Mouse (Mus musculus) G1E (cell line): ENCODE results near the gene Ugt1a5.
"Not testable (repeated sequence)": the region's sequence is repeated elsewhere in the genome, so short reads cannot be mapped to it uniquely, and the experiment has no call there.

Source experiments
- CTCF ChIP-seq: IDR thresholded peaks from 2 replicates; pipeline ENCODE4 v1.5.1; 2012; ENCODE audit warnings: low read depth, low read length, inconsistent platforms, mixed read lengths
- GATA1 ChIP-seq: IDR thresholded peaks from 2 replicates; pipeline ENCODE4 v1.6.1; 2012; ENCODE audit warnings: borderline replicate concordance, low read length, inconsistent platforms, mixed read lengths

- TF ChIP-seq CTCF, GATA1: not testable (repeated sequence)
These were observed 45.3 kb upstream of the Ugt1a5 start for GRCm38 (mm10) chr1:88120550-88120949.
